Mouse (Mus musculus) midbrain, embryonic 11.5 days (tissue): ENCODE results near the gene Npas1. TPM values are rescaled to one million over a fixed set of nuclear protein-coding genes. Genes with fewer than 3 reads are reported as not detected.

Experiments
- ATAC-seq: fragments of 200-750 bp; cut with Nextera tagmentation; 2 replicates; pipeline ENCODE4 v1.8.0; 2017; ENCODE audit warnings: moderate TSS enrichment, moderate library complexity; ENCODE audit not compliant: low FRiP score
- DNase-seq: peaks from one replicate; pipeline ENCODE4 v3.0.0; 2015; ENCODE audit warnings: low spot score; ENCODE audit errors: missing footprints
- H3K27ac ChIP-seq: fragments of 300-500 bp; sonication (generic); 2 replicates; pipeline ENCODE4 v1.5.1; 2014; ENCODE audit warnings: low read depth, low read length
- H3K27me3 ChIP-seq: fragments of 300-500 bp; sonication (generic); 2 replicates; pipeline ENCODE4 v1.6.1; 2014; ENCODE audit warnings: mild to moderate bottlenecking, low read length, moderate library complexity, mixed read lengths; ENCODE audit not compliant: control insufficient read depth, insufficient read depth
- H3K36me3 ChIP-seq: fragments of 300-500 bp; sonication (generic); 2 replicates; pipeline ENCODE4 v1.6.1; 2014; ENCODE audit warnings: mild to moderate bottlenecking, low read length, moderate library complexity, mixed read lengths; ENCODE audit not compliant: control insufficient read depth, insufficient read depth
- H3K4me1 ChIP-seq: fragments of 300-500 bp; sonication (generic); 2 replicates; pipeline ENCODE4 v1.6.1; 2014; ENCODE audit warnings: low read length; ENCODE audit not compliant: control insufficient read depth, insufficient read depth
- H3K4me2 ChIP-seq: fragments of 300-500 bp; sonication (generic); 2 replicates; pipeline ENCODE4 v1.6.1; 2014; ENCODE audit warnings: mild to moderate bottlenecking, moderate library complexity
- H3K4me3 ChIP-seq: fragments of 300-500 bp; sonication (generic); 2 replicates; pipeline ENCODE4 v1.5.1; 2014; ENCODE audit warnings: low read depth, low read length
- H3K9ac ChIP-seq: fragments of 300-500 bp; sonication (generic); 2 replicates; pipeline ENCODE4 v1.6.1; 2014; ENCODE audit warnings: low read length
- H3K9me3 ChIP-seq: fragments of 300-500 bp; sonication (generic); 2 replicates; pipeline ENCODE4 v1.6.1; 2016; ENCODE audit warnings: low read length; ENCODE audit not compliant: control insufficient read depth
- WGBS: fragments of 180-500 bp; shearing (Covaris S2); extraction: QIAGEN DNeasy Blood & Tissue Kit; methylation state at CpG from one replicate; pipeline ENCODE4 v1.1.7; 2014; 5-methylcytosine and 5-hydroxymethylcytosine counted together
- polyA plus RNA-seq: library from polyadenylated mRNA; unstranded; fragments of >200 nt; fragmentation: Nextera tagmentation; extraction: Ambion mirVana; gene quantifications from 2 replicates; pipeline ENCODE4 v1.2.1, GENCODE M21; 2014

Gene Npas1
- polyA plus RNA-seq, 1 experiment from 2014 or later = 0.30 TPM

DNA sequence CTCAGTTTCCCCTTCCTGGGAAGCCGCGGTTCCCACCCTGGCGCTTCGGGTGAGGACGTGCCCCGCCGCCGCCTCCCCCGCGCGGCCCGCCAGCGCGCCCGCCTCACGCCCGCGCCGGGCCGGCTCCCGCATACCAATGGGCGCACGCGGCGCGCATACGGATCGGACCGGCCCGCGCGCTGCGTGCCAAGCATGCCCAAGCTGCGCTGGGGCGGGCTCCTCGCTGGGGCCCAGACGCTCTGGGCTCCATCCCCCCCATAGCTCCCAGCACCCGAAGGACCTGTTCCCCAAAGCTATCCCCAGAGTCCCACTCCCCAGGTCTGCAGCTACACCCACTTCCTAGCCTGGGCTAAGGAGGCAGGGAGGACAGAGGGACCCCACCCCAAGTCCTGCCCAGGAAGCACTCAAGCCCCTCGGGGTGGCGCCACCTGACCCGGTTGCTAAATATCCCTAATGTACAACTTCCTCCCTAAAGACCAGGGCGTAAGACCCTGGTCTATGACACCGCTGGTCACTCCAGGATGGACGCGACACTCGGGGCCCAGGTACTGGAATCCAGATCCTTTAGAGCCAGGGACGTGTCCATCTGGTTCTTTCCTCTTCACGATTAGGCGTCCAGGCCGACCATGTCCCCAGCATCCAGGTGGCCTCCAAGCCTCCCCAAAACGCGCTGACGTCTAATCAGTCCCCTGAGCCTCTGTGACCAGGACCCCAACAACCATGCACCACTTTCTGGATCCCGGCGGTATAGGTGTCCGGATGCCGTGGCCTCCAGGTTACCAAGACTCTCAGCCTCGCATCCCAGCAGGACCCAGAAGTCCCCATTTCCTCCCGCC lies 1.5 kb downstream of the Npas1 start:
- H3K9ac ChIP-seq = no peak overlapping the region
- peaks cover 61% of the 10 kb centered on the region for H3K27me3 ChIP-seq

DNA sequence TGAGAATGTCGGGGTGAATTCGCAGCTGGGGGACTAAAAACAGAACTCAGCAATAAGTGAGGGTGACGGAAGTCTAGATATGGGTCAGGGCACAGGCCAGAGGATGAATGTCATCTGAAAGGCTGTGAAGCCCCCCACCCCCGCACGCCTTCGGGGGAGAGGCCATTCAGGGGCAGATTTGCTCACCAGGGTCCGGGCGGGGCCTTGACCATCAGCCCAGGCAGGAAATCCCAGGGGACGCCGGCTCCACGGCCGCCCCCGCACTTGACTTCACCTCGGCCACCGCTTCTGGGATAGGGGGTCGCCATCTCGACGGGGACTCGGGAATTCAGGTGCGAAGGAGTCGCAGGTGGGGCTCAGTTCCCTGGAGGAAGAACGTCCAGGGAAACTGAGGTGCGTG lies 2.2 kb downstream of the Npas1 start:
- no peaks in the 10 kb centered on the region for H3K9me3 ChIP-seq
- H3K4me3 ChIP-seq = peak overlapping the region; percentile 8; the same call in 1 of the 2 replicates
- DNase-seq (peak; percentile 81), ATAC-seq (no peak)
- 5% methylated on average over 23 of the region's 23 CpGs for WGBS
- H3K27me3 ChIP-seq = peaks cover 61% of the 10 kb centered on the region
- no peak overlapping the region for H3K9ac ChIP-seq
- no peaks in the 10 kb centered on the region for H3K36me3 ChIP-seq
- no peak overlapping the region for H3K27ac ChIP-seq
- peaks cover 9% of the 10 kb centered on the region for H3K4me1 ChIP-seq
- peak overlapping the region; percentile 3; the same call in 1 of the 2 replicates for H3K4me2 ChIP-seq

More for the DNA sequence above, 1.5 kb downstream of the Npas1 start:
- H3K36me3 ChIP-seq = no peaks in the 10 kb centered on the region
- WGBS = 1% methylated on average over 49 of the region's 59 CpGs
- peak; percentile 88 for DNase-seq
- H3K9me3 ChIP-seq = no peaks in the 10 kb centered on the region
- no peak overlapping the region for H3K27ac ChIP-seq
- ATAC-seq = no peak
- H3K4me1 ChIP-seq = peaks cover 9% of the 10 kb centered on the region
- H3K4me3 ChIP-seq = peak overlapping the region; percentile 25
- H3K4me2 ChIP-seq = peak overlapping the region; percentile 47

DNA sequence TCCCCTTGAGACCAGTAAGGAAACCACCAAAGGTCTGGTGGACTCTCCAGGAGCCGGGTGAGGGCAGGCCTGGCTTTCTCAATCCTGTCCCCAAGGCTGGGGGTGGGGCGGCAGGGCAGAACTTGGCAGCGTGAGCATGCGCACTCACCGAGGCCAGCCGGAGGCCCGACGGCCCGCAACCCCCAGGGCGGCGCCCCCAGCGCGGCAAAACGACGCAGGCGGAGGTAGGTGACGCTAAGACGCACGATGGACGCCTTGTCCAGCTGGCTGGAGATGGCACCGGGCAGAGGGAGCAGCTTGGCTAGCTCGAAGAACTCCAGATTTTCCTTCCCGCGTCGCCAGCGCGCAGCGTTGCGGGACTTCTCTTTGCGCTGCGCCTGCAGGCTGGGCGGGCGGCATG lies 3.1 kb downstream of the Npas1 start:
- Histone ChIP-seq H3K9me3 (no peaks in the 10 kb centered on the region), H3K36me3 (no peaks in the 10 kb centered on the region), H3K4me1 (peaks cover 9% of the 10 kb centered on the region), H3K27me3 (peaks cover 61% of the 10 kb centered on the region), H3K27ac (no peak overlapping the region), H3K4me2 (peak overlapping the region; percentile 14; the same call in 1 of the 2 replicates), H3K4me3 (no peak overlapping the region), H3K9ac (no peak overlapping the region)
- 4% methylated on average over 33 of the region's 33 CpGs for WGBS
- peak; percentile 84 for DNase-seq
- ATAC-seq = 0 out of 2 replicates have a peak, but pooled peaks have one; percentile 7

DNA sequence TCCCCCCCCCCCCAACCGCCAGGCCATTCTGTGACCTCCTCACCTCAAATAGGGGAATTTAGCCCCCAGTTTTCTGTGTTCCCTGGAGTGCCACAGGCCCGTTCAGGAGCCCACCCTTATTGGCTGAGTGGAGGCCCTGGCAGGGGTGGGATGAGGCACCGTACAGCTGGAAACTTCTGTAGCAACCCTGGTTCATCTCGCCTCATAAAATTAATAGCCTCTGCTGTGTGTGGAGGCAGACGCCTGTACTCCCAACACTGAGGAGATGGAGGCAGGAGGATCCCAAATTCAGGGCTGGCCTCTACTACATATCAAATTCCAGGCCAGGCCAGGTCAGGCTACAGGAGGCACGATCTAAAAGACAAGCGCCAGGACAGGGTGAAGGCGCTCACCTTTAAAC lies 3.7 kb downstream of the Npas1 start:
- 64% methylated on average over 8 of the region's 8 CpGs for WGBS
- H3K9me3 ChIP-seq = no peaks in the 10 kb centered on the region
- peaks cover 61% of the 10 kb centered on the region for H3K27me3 ChIP-seq
- DNase-seq = peak; percentile 69
- peaks cover 9% of the 10 kb centered on the region for H3K4me1 ChIP-seq
- no peak overlapping the region for H3K27ac ChIP-seq
- H3K4me2 ChIP-seq = no peak overlapping the region
- ATAC-seq = no peak
- H3K9ac ChIP-seq = no peak overlapping the region
- no peak overlapping the region for H3K4me3 ChIP-seq
- H3K36me3 ChIP-seq = no peaks in the 10 kb centered on the region

DNA sequence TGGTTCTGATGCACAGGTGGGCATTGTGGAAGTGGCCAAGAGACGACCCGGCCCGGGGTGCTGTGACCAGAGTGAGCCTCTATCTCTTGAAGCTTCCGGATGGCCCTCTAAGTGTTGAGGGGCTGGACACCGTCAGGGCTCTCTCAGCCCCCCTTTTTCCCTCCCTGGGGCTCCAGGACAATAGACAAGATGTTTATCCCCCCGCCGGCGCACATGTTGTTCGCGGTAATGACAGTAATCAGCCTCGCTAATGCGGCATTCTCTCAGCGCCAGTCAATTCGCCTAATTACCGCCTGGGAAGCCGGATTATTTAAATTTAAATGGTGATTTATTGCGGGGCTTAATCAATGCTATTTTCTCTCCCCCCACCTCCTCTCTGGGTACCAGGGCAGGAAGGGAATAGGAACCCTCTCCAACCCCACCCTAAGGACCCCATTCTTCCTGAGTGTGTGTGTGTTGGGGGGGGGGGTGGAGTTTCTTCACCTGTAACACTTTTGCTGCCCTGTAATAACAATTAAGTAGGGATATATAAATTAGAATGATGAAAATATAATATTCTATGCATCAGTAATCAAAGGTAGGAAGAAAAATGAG lies 5.3 kb downstream of the Npas1 start:
- peaks cover 12% of the 10 kb centered on the region for H3K4me1 ChIP-seq
- no peak overlapping the region for H3K4me3 ChIP-seq
- H3K36me3 ChIP-seq = no peaks in the 10 kb centered on the region
- no peak overlapping the region for H3K4me2 ChIP-seq
- no peak overlapping the region for H3K27ac ChIP-seq
- no peaks in the 10 kb centered on the region for H3K9me3 ChIP-seq
- peaks cover 56% of the 10 kb centered on the region for H3K27me3 ChIP-seq
- WGBS = 10% methylated on average over 17 of the region's 17 CpGs
- no peak overlapping the region for H3K9ac ChIP-seq
- ATAC-seq (no peak), DNase-seq (peak; percentile 84)

DNA sequence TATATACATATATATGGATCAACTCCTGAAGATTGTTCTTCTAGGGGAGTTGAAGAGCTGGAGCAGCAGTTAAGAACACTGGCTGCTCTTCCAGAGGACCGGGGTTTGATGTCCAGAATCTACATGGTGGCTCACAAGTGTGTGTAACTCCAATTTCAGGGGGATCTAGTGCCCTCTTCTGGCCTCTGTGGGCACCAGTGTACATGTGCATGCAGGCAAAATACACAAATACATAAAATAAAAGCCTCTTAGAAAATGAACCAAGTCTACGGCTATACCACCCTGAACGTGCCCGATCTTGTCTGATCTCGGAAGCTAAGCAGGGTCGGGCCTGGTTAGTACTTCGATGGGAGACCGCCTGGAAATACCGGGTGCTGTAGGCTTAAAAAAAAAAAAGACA lies 6.0 kb downstream of the Npas1 start:
- ATAC-seq (no peak), DNase-seq (peak; percentile 84)
- no peak overlapping the region for H3K9ac ChIP-seq
- no peak overlapping the region for H3K27ac ChIP-seq
- no peak overlapping the region for H3K4me2 ChIP-seq
- no peaks in the 10 kb centered on the region for H3K9me3 ChIP-seq
- 44% methylated on average over 9 of the region's 9 CpGs for WGBS
- H3K4me1 ChIP-seq = peaks cover 11% of the 10 kb centered on the region
- H3K27me3 ChIP-seq = peaks cover 49% of the 10 kb centered on the region
- H3K4me3 ChIP-seq = no peak overlapping the region
- H3K36me3 ChIP-seq = no peaks in the 10 kb centered on the region

DNA sequence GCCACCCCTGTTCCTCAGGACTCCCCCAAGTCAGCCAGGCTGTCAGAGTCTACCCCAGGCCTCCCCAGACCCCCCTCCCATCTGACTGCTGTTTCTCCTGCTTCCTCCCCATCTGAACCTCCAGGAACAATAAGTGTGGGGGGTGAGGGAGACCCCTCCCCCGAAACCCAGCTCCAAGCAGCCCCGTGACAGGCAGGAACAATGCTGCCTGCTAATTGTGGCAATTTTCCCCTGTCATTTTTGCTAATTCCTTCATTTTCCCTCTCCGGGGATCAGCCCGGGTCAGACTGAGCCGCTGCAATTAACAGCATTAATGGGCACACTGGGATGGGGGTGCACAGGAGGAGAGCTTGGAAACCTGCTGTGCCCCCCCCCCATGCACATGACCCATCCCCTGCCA lies 9.4 kb downstream of the Npas1 start:
- Histone ChIP-seq H3K9me3 (no peaks in the 10 kb centered on the region), H3K36me3 (no peaks in the 10 kb centered on the region), H3K27me3 (peaks cover 15% of the 10 kb centered on the region), H3K4me1 (peaks cover 5% of the 10 kb centered on the region), H3K27ac (no peak overlapping the region), H3K9ac (no peak overlapping the region), H3K4me3 (no peak overlapping the region), H3K4me2 (no peak overlapping the region)
- WGBS = 29% methylated on average over 5 of the region's 5 CpGs
- no peak for DNase-seq
- no peak for ATAC-seq

DNA sequence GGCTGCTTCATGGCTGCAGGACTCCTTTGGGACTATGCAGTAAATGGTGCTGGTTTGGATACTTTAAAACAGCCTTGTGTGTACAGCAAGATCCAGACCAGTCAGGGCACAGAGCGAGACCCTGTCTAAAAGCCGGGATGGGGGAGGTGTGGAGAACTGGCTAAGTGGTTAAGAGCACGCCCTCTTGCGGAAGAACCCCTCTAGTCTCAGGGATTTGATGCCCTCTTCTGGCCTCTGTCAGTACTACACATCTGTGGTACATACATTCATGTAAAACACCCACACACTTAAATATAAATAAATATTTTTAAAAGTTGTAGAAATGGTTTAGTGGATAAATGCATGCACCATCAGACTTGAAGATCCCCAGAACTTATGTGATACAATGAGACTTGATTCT lies 11.0 kb downstream of the Npas1 start:
- H3K4me3 ChIP-seq = no peak overlapping the region
- H3K27ac ChIP-seq = no peak overlapping the region
- peaks cover 2% of the 10 kb centered on the region for H3K27me3 ChIP-seq
- ATAC-seq (no peak), DNase-seq (peak; percentile 75)
- no peaks in the 10 kb centered on the region for H3K36me3 ChIP-seq
- H3K9ac ChIP-seq = no peak overlapping the region
- WGBS = 72% methylated on average over 4 of the region's 4 CpGs
- no peak overlapping the region for H3K4me2 ChIP-seq
- H3K9me3 ChIP-seq = no peaks in the 10 kb centered on the region
- peaks cover 3% of the 10 kb centered on the region; the same call in 1 of the 2 replicates for H3K4me1 ChIP-seq

DNA sequence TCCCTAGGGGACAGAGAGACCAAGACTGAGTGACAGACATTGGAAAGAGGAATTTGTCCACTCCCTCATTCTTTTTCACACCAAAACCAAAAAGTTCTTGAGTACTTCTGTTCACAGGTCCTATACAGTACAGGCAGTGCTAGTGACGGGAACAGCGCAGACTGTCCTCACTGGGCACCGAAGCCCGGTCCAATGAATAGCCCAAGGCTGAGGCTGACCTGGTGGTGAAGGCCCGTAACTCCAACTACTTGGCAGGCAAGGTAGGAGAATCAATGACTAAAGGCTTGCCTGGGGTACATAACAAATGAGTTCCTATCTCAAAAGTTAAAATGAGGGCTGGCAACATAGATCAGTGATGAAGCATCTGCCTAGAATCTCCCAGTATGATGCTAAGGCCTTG lies 12.0 kb downstream of the Npas1 start:
- no peak overlapping the region for H3K4me2 ChIP-seq
- no peak overlapping the region for H3K9ac ChIP-seq
- H3K36me3 ChIP-seq = no peaks in the 10 kb centered on the region
- H3K4me1 ChIP-seq = peaks cover 3% of the 10 kb centered on the region; the same call in 1 of the 2 replicates
- 91% methylated on average over 5 of the region's 5 CpGs for WGBS
- no peaks in the 10 kb centered on the region for H3K9me3 ChIP-seq
- no peak overlapping the region for H3K4me3 ChIP-seq
- no peak overlapping the region for H3K27ac ChIP-seq
- DNase-seq (peak; percentile 78), ATAC-seq (no peak)
- H3K27me3 ChIP-seq = no peaks in the 10 kb centered on the region; the same call in 1 of the 2 replicates
